In genomic region chr7:75134710-75135617, GRCm38 (mm10) we compare ENCODE assay signal across 8 mouse cellular contexts.
A peak's percentile ranks its signal among the peaks of the same experiment; 100 is the strongest.
DNase-seq lines count a peak whose midpoint lies in the region; ATAC-seq lines count a peak whose summit lies in the region.

No protein-coding gene starts in this region.

- H3K4me1 ChIP-seq in kidney, embryonic 14.5 days (ENCODE audit: control insufficient read depth, insufficient read depth, low read length): no peaks in the 10 kb centered on the region
- H3K4me1 ChIP-seq in forebrain, embryonic 10.5 days: peaks cover 16% of the 10 kb centered on the region
- peaks cover 3% of the 10 kb centered on the region; the same call in 1 of the 2 replicates for H3K4me1 ChIP-seq in midbrain, embryonic 15.5 days

- no peaks in the 10 kb centered on the region for H3K27me3 ChIP-seq in kidney, embryonic 14.5 days (ENCODE audit: control insufficient read depth, insufficient read depth, low read length)
- H3K27me3 ChIP-seq in forebrain, embryonic 10.5 days (ENCODE audit: poor library complexity, severe bottlenecking): peaks cover 4% of the 10 kb centered on the region; the same call in 1 of the 2 replicates
- H3K27me3 ChIP-seq in midbrain, embryonic 15.5 days (replicated peaks): no peaks in the 10 kb centered on the region

- H3K9me3 ChIP-seq in kidney, embryonic 14.5 days (ENCODE audit: control insufficient read depth, low read length): no peaks in the 10 kb centered on the region
- no peaks in the 10 kb centered on the region for H3K9me3 ChIP-seq in forebrain, embryonic 10.5 days
- H3K9me3 ChIP-seq in midbrain, embryonic 15.5 days: no peaks in the 10 kb centered on the region

- H3K4me3 ChIP-seq in kidney, embryonic 14.5 days (ENCODE audit: low read length): no peak overlapping the region
- no peak overlapping the region for H3K4me3 ChIP-seq in forebrain, embryonic 10.5 days
- H3K4me3 ChIP-seq in midbrain, embryonic 15.5 days: no peak overlapping the region

- ATAC-seq in kidney, embryonic 14.5 days (ENCODE audit: low FRiP score, low TSS enrichment): peak; percentile 62
- peak; percentile 41 for ATAC-seq in CD4-positive, CD25-positive, alpha-beta regulatory T cell, adult 4 months
- ATAC-seq in midbrain, embryonic 15.5 days (replicated peaks): peak; percentile 73

- no peak overlapping the region for H3K9ac ChIP-seq in kidney, embryonic 14.5 days (ENCODE audit: low read depth, low read length)
- no peak overlapping the region for H3K9ac ChIP-seq in midbrain, embryonic 15.5 days

- DNase-seq in kidney, adult 18-20 months: no peak
- peak; percentile 4 for DNase-seq in c-Kit-negative CD71-positive TER-119-positive erythroid progenitor cells, embryonic 14.5 days (ENCODE audit: low read depth, low spot score)
- DNase-seq in forebrain, embryonic 10.5 days (ENCODE audit: extremely low spot score, low spot score): peak; percentile 43
- DNase-seq in kidney, postnatal 14 days: peak; percentile 15
- peak; percentile 45 for DNase-seq in thymus, postnatal 4 days

- no peaks in the 10 kb centered on the region for H3K36me3 ChIP-seq in kidney, embryonic 14.5 days (ENCODE audit: control insufficient read depth, insufficient read depth, low read length)
- H3K36me3 ChIP-seq in forebrain, embryonic 10.5 days (replicated peaks): no peaks in the 10 kb centered on the region
- H3K36me3 ChIP-seq in midbrain, embryonic 15.5 days (replicated peaks): no peaks in the 10 kb centered on the region

- 23% methylated on average over 15 of the region's 15 CpGs for WGBS in kidney, embryonic 14.5 days
- 32% methylated on average over 15 of the region's 15 CpGs for WGBS in forebrain, embryonic 10.5 days
- WGBS in midbrain, embryonic 15.5 days: 25% methylated on average over 15 of the region's 15 CpGs

- H3K4me2 ChIP-seq in kidney, embryonic 14.5 days (replicated peaks; ENCODE audit: low read depth, low read length): no peak overlapping the region
- H3K4me2 ChIP-seq in midbrain, embryonic 15.5 days: no peak overlapping the region

- H3K27ac ChIP-seq in kidney, embryonic 14.5 days (ENCODE audit: low read depth, low read length): no peak overlapping the region
- H3K27ac ChIP-seq in forebrain, embryonic 10.5 days: no peak overlapping the region
- H3K27ac ChIP-seq in midbrain, embryonic 15.5 days: no peak overlapping the region
